Mouse (Mus musculus) brain, embryonic 14.5 days (tissue): ENCODE measurements around the gene Ccdc33.

ENCODE experiments used
- CTCF ChIP-seq: fragments of 200-500 bp; IDR thresholded peaks from 2 replicates; pipeline ENCODE4 v1.5.1; 2012; ENCODE audit warnings: inconsistent platforms, mild to moderate bottlenecking, moderate library complexity, borderline replicate concordance; ENCODE audit not compliant: insufficient read depth, insufficient read length; ENCODE audit errors: extremely low read depth
- POLR2A ChIP-seq: fragments of 200-500 bp; IDR thresholded peaks from 2 replicates; pipeline ENCODE4 v1.6.1; 2012; ENCODE audit warnings: mild to moderate bottlenecking, inconsistent platforms, borderline replicate concordance; ENCODE audit not compliant: poor library complexity, insufficient read depth, insufficient read length, severe bottlenecking; ENCODE audit errors: extremely low read depth

- TF ChIP-seq CTCF, result no peak
- no peak for TF ChIP-seq POLR2A
These were observed 58.7 kb downstream of the Ccdc33 start for GRCm38 (mm10) chr9:58059920-58060319.
